Mouse (Mus musculus): ENCODE measurements around the gene Mxi1. TPM values are rescaled to one million over a fixed set of nuclear protein-coding genes. Genes with fewer than 3 reads are reported as not detected.
A peak's percentile ranks its signal among the peaks of the same experiment; 100 is the strongest.

Gene Mxi1
- polyA plus RNA-seq, 1 experiment from 2014 or later = 45.0 TPM

- DNase-seq (ENCODE audit: low spot score) = peak; percentile 57
Measured at GRCm38 (mm10) chr19:53362967-53363366, 52.6 kb downstream of the Mxi1 start.

GRCm38 (mm10) chr19:53364551-53364950 lies 54.2 kb downstream of the Mxi1 start:
- DNase-seq (ENCODE audit: low spot score) = no peak

GRCm38 (mm10) chr19:53364963-53365362 lies 54.6 kb downstream of the Mxi1 start:
- no peak for DNase-seq (ENCODE audit: low spot score)

GRCm38 (mm10) chr19:53366057-53366775 lies 55.9 kb downstream of the Mxi1 start:
- no peak for DNase-seq (ENCODE audit: low spot score)

GRCm38 (mm10) chr19:53366881-53367280 lies 56.6 kb downstream of the Mxi1 start:
- no peak for DNase-seq (ENCODE audit: low spot score)

- DNase-seq (ENCODE audit: low spot score) = peak; percentile 81
Measured at GRCm38 (mm10) chr19:53369469-53370043, 59.2 kb downstream of the Mxi1 start.

GRCm38 (mm10) chr19:53370233-53370632 lies 59.9 kb downstream of the Mxi1 start:
- no peak for DNase-seq (ENCODE audit: low spot score)

GRCm38 (mm10) chr19:53371666-53372065 lies 61.3 kb downstream of the Mxi1 start, which contains the start of gene Gm10197:
Gm10197 (minus strand) TSS chr19:53371766.
- DNase-seq (ENCODE audit: low spot score) = no peak

GRCm38 (mm10) chr19:53373570-53373969 lies 63.3 kb downstream of the Mxi1 start:
- no peak for DNase-seq (ENCODE audit: low spot score)

GRCm38 (mm10) chr19:53375299-53375698 lies 65.0 kb downstream of the Mxi1 start:
- no peak for DNase-seq (ENCODE audit: low spot score)

- no peak for DNase-seq (ENCODE audit: low spot score)
Measured at GRCm38 (mm10) chr19:53375816-53376215, 65.5 kb downstream of the Mxi1 start.

GRCm38 (mm10) chr19:53377652-53378051 lies 67.3 kb downstream of the Mxi1 start:
- no peak for DNase-seq (ENCODE audit: low spot score)

GRCm38 (mm10) chr19:53378421-53378820 lies 68.1 kb downstream of the Mxi1 start:
- no peak for DNase-seq (ENCODE audit: low spot score)

- no peak for DNase-seq (ENCODE audit: low spot score)
Measured at GRCm38 (mm10) chr19:53383336-53383735, 73.0 kb downstream of the Mxi1 start.

- no peak for DNase-seq (ENCODE audit: low spot score)
Measured at GRCm38 (mm10) chr19:53389417-53389816, 79.1 kb downstream of the Mxi1 start.

- no peak for DNase-seq (ENCODE audit: low spot score)
Measured at GRCm38 (mm10) chr19:53389851-53390431, 79.6 kb downstream of the Mxi1 start.

GRCm38 (mm10) chr19:53390495-53391007 lies 80.2 kb downstream of the Mxi1 start, which contains the start of gene Smndc1:
Smndc1 (minus strand) TSS chr19:53390578.
- DNase-seq (ENCODE audit: low spot score) = peak; percentile 100

GRCm38 (mm10) chr19:53391386-53391785 lies 81.1 kb downstream of the Mxi1 start:
- DNase-seq (ENCODE audit: low spot score) = no peak

- DNase-seq (ENCODE audit: low spot score) = no peak
Measured at GRCm38 (mm10) chr19:53391787-53392186, 81.5 kb downstream of the Mxi1 start.

- no peak for DNase-seq (ENCODE audit: low spot score)
Measured at GRCm38 (mm10) chr19:53392781-53393343, 82.5 kb downstream of the Mxi1 start.

- DNase-seq (ENCODE audit: low spot score) = no peak
Measured at GRCm38 (mm10) chr19:53393646-53394045, 83.3 kb downstream of the Mxi1 start.

- DNase-seq (ENCODE audit: low spot score) = peak; percentile 62
Measured at GRCm38 (mm10) chr19:53394552-53394951, 84.2 kb downstream of the Mxi1 start.

Data from thymus, postnatal 0 days (tissue).